Mouse (Mus musculus) kidney, postnatal 14 days (tissue): Measurements from ENCODE around the gene Ruvbl2.

Experiments
- DNase-seq: peaks from one replicate; pipeline ENCODE4 v3.0.0; 2022; ENCODE audit warnings: mixed read lengths

The Ruvbl2 gene

GRCm38 (mm10) chr7:45421194-45421593, 16.7 kb downstream of the Ruvbl2 start:
- no peak for DNase-seq

- no peak for DNase-seq
Measured at GRCm38 (mm10) chr7:45420615-45420919, 17.3 kb downstream of the Ruvbl2 start, which contains the start of gene Lhb. Gene Lhb, plus strand, starts transcription at chr7:45420820.

- DNase-seq = no peak
Measured at GRCm38 (mm10) chr7:45419859-45420614, 17.9 kb downstream of the Ruvbl2 start.

- no peak for DNase-seq
Measured at GRCm38 (mm10) chr7:45417962-45418492, 19.9 kb downstream of the Ruvbl2 start.

- DNase-seq = no peak
Measured at GRCm38 (mm10) chr7:45415636-45416035, 22.3 kb downstream of the Ruvbl2 start.

- no peak for DNase-seq
Measured at GRCm38 (mm10) chr7:45414740-45415224, 23.1 kb downstream of the Ruvbl2 start.

GRCm38 (mm10) chr7:45413864-45414739, 23.8 kb downstream of the Ruvbl2 start:
- peak; percentile 41 for DNase-seq

- DNase-seq = peak; percentile 53
Measured at GRCm38 (mm10) chr7:45413113-45413863, 24.6 kb downstream of the Ruvbl2 start, which contains the start of gene Ntf5. Gene Ntf5, plus strand, starts transcription at chr7:45413695.

GRCm38 (mm10) chr7:45412421-45412820, 25.5 kb downstream of the Ruvbl2 start:
- DNase-seq = no peak

GRCm38 (mm10) chr7:45409497-45410163, 28.3 kb downstream of the Ruvbl2 start:
- no peak for DNase-seq

GRCm38 (mm10) chr7:45408949-45409348, 28.9 kb downstream of the Ruvbl2 start:
- DNase-seq = no peak

- no peak for DNase-seq
Measured at GRCm38 (mm10) chr7:45408351-45408750, 29.5 kb downstream of the Ruvbl2 start.

- no peak for DNase-seq
Measured at GRCm38 (mm10) chr7:45407836-45408235, 30.1 kb downstream of the Ruvbl2 start.

- peak; percentile 49 for DNase-seq
Measured at GRCm38 (mm10) chr7:45406157-45407156, 31.4 kb downstream of the Ruvbl2 start.

GRCm38 (mm10) chr7:45405091-45406075, 32.5 kb downstream of the Ruvbl2 start, which contains the start of gene Kcna7:
Gene Kcna7, plus strand, starts transcription at chr7:45405653.
- DNase-seq = peak; percentile 75

GRCm38 (mm10) chr7:45403532-45404261, 34.2 kb downstream of the Ruvbl2 start:
- DNase-seq = peak; percentile 78

- no peak for DNase-seq
Measured at GRCm38 (mm10) chr7:45401521-45402085, 36.3 kb downstream of the Ruvbl2 start.

GRCm38 (mm10) chr7:45396787-45397186, 41.1 kb downstream of the Ruvbl2 start:
- no peak for DNase-seq
